Mouse (Mus musculus): ENCODE data around the gene Arhgap19.

Gene Arhgap19

GRCm38 (mm10) chr19:41797536-41797935 lies 4.3 kb downstream of the Arhgap19 start:
- no peak for DNase-seq

- DNase-seq, result no peak
Observed at GRCm38 (mm10) chr19:41796789-41797327, 5.0 kb downstream of the Arhgap19 start.

- DNase-seq, result no peak
Observed at GRCm38 (mm10) chr19:41796148-41796760, 5.6 kb downstream of the Arhgap19 start.

- no peak for DNase-seq
Observed at GRCm38 (mm10) chr19:41794901-41795300, 6.9 kb downstream of the Arhgap19 start.

- DNase-seq, result no peak
Observed at GRCm38 (mm10) chr19:41794017-41794416, 7.8 kb downstream of the Arhgap19 start.

GRCm38 (mm10) chr19:41792934-41793486 lies 8.8 kb downstream of the Arhgap19 start:
- no peak for DNase-seq

- DNase-seq, result no peak
Observed at GRCm38 (mm10) chr19:41791384-41791783, 10.5 kb downstream of the Arhgap19 start.

- DNase-seq, result peak in 1 of 2 experiments; percentile 31
Observed at GRCm38 (mm10) chr19:41789110-41789961, 12.5 kb downstream of the Arhgap19 start.

GRCm38 (mm10) chr19:41786896-41787295 lies 15.0 kb downstream of the Arhgap19 start:
- DNase-seq, result no peak

GRCm38 (mm10) chr19:41777514-41777913 lies 24.3 kb downstream of the Arhgap19 start:
- DNase-seq, result peak in 1 of 2 experiments; percentile 22

- DNase-seq, result no peak
Observed at GRCm38 (mm10) chr19:41768711-41769110, 33.1 kb downstream of the Arhgap19 start.

GRCm38 (mm10) chr19:41766628-41767027 lies 35.2 kb downstream of the Arhgap19 start:
- no peak for DNase-seq

GRCm38 (mm10) chr19:41763870-41764660 lies 37.8 kb downstream of the Arhgap19 start:
- peak; percentile 74 to 89 for DNase-seq

GRCm38 (mm10) chr19:41761529-41761928 lies 40.3 kb downstream of the Arhgap19 start:
- DNase-seq, result peak; percentile 45

GRCm38 (mm10) chr19:41759765-41760164 lies 42.1 kb downstream of the Arhgap19 start:
- DNase-seq, result no peak

- no peak for DNase-seq
Observed at GRCm38 (mm10) chr19:41759270-41759669, 42.6 kb downstream of the Arhgap19 start.

- DNase-seq, result no peak
Observed at GRCm38 (mm10) chr19:41754760-41755159, 47.1 kb downstream of the Arhgap19 start.

GRCm38 (mm10) chr19:41751906-41752305 lies 49.9 kb downstream of the Arhgap19 start:
- no peak for DNase-seq

GRCm38 (mm10) chr19:41747436-41747835 lies 54.4 kb downstream of the Arhgap19 start:
- DNase-seq, result no peak

- no peak for DNase-seq
Observed at GRCm38 (mm10) chr19:41745941-41746557, 55.8 kb downstream of the Arhgap19 start.

- DNase-seq, result no peak
Observed at GRCm38 (mm10) chr19:41743396-41743795, 58.5 kb downstream of the Arhgap19 start, which contains the start of gene Slit1. Gene Slit1 (minus strand): TSS chr19:41743665.

- DNase-seq, result no peak
Observed at GRCm38 (mm10) chr19:41738896-41739295, 63.0 kb downstream of the Arhgap19 start.
